Mouse (Mus musculus) limb, embryonic 14.5 days (tissue): ENCODE measurements around the gene Tmem108. TPM values are rescaled to one million over a fixed set of nuclear protein-coding genes. Genes with fewer than 3 reads are reported as not detected.

Experiments
- ATAC-seq: fragments of 200-750 bp; cut with Nextera tagmentation; 2 replicates; pipeline ENCODE4 v1.8.0; 2017; ENCODE audit warnings: low read depth, moderate number of reproducible peaks, moderate TSS enrichment; ENCODE audit not compliant: low FRiP score
- DNase-seq: peaks from one replicate; pipeline ENCODE4 v3.0.0-alpha.2; 2015; ENCODE audit warnings: low spot score
- H3K27ac ChIP-seq: fragments of 300-500 bp; sonication (generic); replicated peaks from 2 replicates; pipeline ENCODE4 v1.5.1; 2014; ENCODE audit warnings: low read depth, mild to moderate bottlenecking, low read length, moderate library complexity, mixed read lengths
- H3K27me3 ChIP-seq: fragments of 300-500 bp; sonication (generic); 2 replicates; pipeline ENCODE4 v1.6.1; 2014; ENCODE audit warnings: low read length, mixed read lengths; ENCODE audit not compliant: control insufficient read depth, insufficient read depth
- H3K36me3 ChIP-seq: fragments of 300-500 bp; sonication (generic); 2 replicates; pipeline ENCODE4 v1.6.1; 2014; ENCODE audit warnings: mild to moderate bottlenecking, low read length, moderate library complexity, mixed read lengths; ENCODE audit not compliant: control insufficient read depth, insufficient read depth
- H3K4me1 ChIP-seq: fragments of 300-500 bp; sonication (generic); 2 replicates; pipeline ENCODE4 v1.6.1; 2014; ENCODE audit warnings: antibody characterized with exemption, low read length, mixed read lengths; ENCODE audit not compliant: control insufficient read depth, insufficient read depth
- H3K4me2 ChIP-seq: fragments of 300-500 bp; sonication (generic); replicated peaks from 2 replicates; pipeline ENCODE4 v1.6.1; 2014; ENCODE audit warnings: low read depth, mild to moderate bottlenecking, low read length, moderate library complexity; ENCODE audit not compliant: severe bottlenecking
- H3K4me3 ChIP-seq: fragments of 300-500 bp; sonication (generic); replicated peaks from 2 replicates; pipeline ENCODE4 v1.5.1; 2014; ENCODE audit warnings: low read length
- H3K9ac ChIP-seq: fragments of 300-500 bp; sonication (generic); 2 replicates; pipeline ENCODE4 v1.6.1; 2014; ENCODE audit warnings: mild to moderate bottlenecking, low read depth, low read length, moderate library complexity; ENCODE audit not compliant: severe bottlenecking
- H3K9me3 ChIP-seq: fragments of 300-500 bp; sonication (generic); 2 replicates; pipeline ENCODE4 v1.6.1; 2016; ENCODE audit warnings: low read length; ENCODE audit not compliant: control insufficient read depth
- POLR2A ChIP-seq: fragments of 200-500 bp; IDR thresholded peaks from 2 replicates; pipeline ENCODE4 v1.8.0; 2012; ENCODE audit warnings: inconsistent platforms, mild to moderate bottlenecking, moderate library complexity, borderline replicate concordance; ENCODE audit not compliant: insufficient read depth, insufficient read length; ENCODE audit errors: extremely low read depth
- WGBS: fragments of 180-500 bp; shearing (Covaris S2); extraction: QIAGEN DNeasy Blood & Tissue Kit; methylation state at CpG from one replicate; pipeline ENCODE4 v1.1.7; 2014; 5-methylcytosine and 5-hydroxymethylcytosine counted together
- polyA plus RNA-seq, 2 experiments: library from polyadenylated mRNA; depleted of rRNA in 1 of 2; stranded (reverse) in 1 of 2; unstranded in 1 of 2; fragments of >200 nt; fragmentation: Nextera tagmentation in 1 of 2; extraction: Ambion mirVana in 1 of 2; gene quantifications; 2 replicates each; pipeline versions ENCODE4 v1.2.1 to v1.2.3; 2012 to 2014

The Tmem108 gene
- polyA plus RNA-seq, 2 experiments: 8.9 to 14.8 TPM

DNA sequence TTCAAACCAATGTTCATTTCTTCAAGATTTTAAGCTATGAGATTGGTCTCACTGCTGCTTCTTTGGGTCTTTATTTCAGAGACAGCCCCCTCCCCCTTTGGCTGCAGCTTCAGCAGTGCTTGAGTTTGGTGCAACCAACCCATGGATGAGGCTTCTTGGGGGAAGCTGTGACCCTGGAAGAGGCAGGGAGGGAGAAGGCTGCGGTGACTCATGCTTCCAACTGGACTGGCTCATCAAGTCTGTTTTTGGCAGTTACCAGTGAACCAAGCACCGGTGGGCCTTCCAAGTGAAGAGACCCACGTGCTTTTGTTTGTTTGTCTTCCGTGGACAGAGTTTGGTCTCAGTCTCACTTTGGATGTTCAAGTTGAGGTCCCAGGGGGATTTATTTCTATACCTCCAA, 215.9 kb downstream of the Tmem108 start:
- Histone ChIP-seq H3K4me2 (no peak overlapping the region), H3K4me3 (no peak overlapping the region), H3K9me3 (no peaks in the 10 kb centered on the region), H3K36me3 (no peaks in the 10 kb centered on the region), H3K4me1 (peaks cover 2% of the 10 kb centered on the region; the same call in 1 of the 2 replicates), H3K27ac (no peak overlapping the region), H3K9ac (no peak overlapping the region), H3K27me3 (no peaks in the 10 kb centered on the region)
- DNase-seq (no peak), ATAC-seq (no peak)
- 91% methylated on average over 4 of the region's 4 CpGs for WGBS
- no peak for TF ChIP-seq POLR2A

GRCm38 (mm10) chr9:103545271-103545670, 216.4 kb downstream of the Tmem108 start:
- Histone ChIP-seq H3K4me1 (peaks cover 2% of the 10 kb centered on the region; the same call in 1 of the 2 replicates), H3K4me3 (no peak overlapping the region), H3K9ac (no peak overlapping the region), H3K36me3 (no peaks in the 10 kb centered on the region), H3K27me3 (no peaks in the 10 kb centered on the region), H3K27ac (no peak overlapping the region), H3K9me3 (no peaks in the 10 kb centered on the region), H3K4me2 (no peak overlapping the region)
- ATAC-seq (no peak), DNase-seq (no peak)
- 32% methylated on average over 4 of the region's 4 CpGs for WGBS
- TF ChIP-seq POLR2A: no peak

DNA sequence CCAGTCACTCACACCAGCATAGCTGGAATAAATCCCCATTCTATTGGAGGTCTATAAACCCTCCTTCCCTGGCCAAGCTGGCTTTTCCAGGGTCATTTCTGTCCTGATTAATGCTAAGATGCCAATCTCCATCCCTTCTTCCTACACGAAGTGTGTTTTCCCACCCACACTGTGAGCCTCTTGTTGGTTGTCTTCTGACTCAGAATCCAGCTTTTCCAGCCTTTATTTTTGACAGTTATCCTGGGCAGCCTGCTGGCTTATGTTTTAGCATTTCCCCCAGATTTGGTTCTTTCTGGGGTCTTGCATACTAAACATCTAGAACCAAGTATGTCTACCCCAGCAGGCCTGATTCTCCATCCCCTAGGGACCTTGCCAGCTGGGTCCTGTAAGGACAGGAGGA, 217.0 kb downstream of the Tmem108 start:
- no peak overlapping the region for H3K27ac ChIP-seq
- DNase-seq (no peak), ATAC-seq (no peak)
- no peaks in the 10 kb centered on the region for H3K9me3 ChIP-seq
- no peak overlapping the region for H3K4me2 ChIP-seq
- H3K4me1 ChIP-seq: peaks cover 2% of the 10 kb centered on the region; the same call in 1 of the 2 replicates
- TF ChIP-seq POLR2A: no peak
- H3K36me3 ChIP-seq: no peaks in the 10 kb centered on the region
- H3K9ac ChIP-seq: no peak overlapping the region
- H3K4me3 ChIP-seq: no peak overlapping the region
- no peaks in the 10 kb centered on the region for H3K27me3 ChIP-seq
- WGBS: 69% methylated on average over 1 of the region's 1 CpGs

DNA sequence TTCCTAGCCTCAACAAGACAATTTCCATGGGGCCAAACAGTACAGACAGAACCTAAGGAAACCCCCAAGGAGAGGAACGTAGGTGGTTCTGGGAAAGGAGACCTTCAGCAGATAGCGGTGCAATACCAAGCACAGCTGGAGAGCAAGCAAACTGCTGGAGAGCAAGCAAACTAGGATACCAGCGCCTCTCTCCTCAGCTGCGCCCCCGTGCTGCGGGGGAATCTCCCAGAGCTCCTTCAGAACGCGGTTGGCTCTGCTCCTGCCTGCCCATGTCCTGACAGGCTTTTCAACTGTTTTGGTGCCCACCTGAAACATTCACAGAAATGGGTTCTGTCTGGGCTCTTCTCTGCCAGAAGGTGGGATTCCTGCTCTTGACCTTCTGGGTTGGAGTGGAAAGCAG, 221.1 kb downstream of the Tmem108 start:
- 83% methylated on average over 8 of the region's 8 CpGs for WGBS
- DNase-seq (no peak), ATAC-seq (no peak)
- no peak for TF ChIP-seq POLR2A
- peaks cover 2% of the 10 kb centered on the region; the same call in 1 of the 2 replicates for H3K4me1 ChIP-seq
- H3K9me3 ChIP-seq: no peaks in the 10 kb centered on the region
- no peaks in the 10 kb centered on the region for H3K36me3 ChIP-seq
- H3K9ac ChIP-seq: no peak overlapping the region
- H3K27ac ChIP-seq: no peak overlapping the region
- no peaks in the 10 kb centered on the region for H3K27me3 ChIP-seq
- no peak overlapping the region for H3K4me3 ChIP-seq
- H3K4me2 ChIP-seq: no peak overlapping the region

GRCm38 (mm10) chr9:103538047-103538816, 223.4 kb downstream of the Tmem108 start:
- no peak overlapping the region for H3K9ac ChIP-seq
- no peak for TF ChIP-seq POLR2A
- no peaks in the 10 kb centered on the region; the same call in 1 of the 2 replicates for H3K4me1 ChIP-seq
- DNase-seq (no peak), ATAC-seq (no peak)
- H3K4me2 ChIP-seq: no peak overlapping the region
- 33% methylated on average over 8 of the region's 8 CpGs for WGBS
- no peak overlapping the region for H3K4me3 ChIP-seq
- no peaks in the 10 kb centered on the region for H3K36me3 ChIP-seq
- no peaks in the 10 kb centered on the region for H3K9me3 ChIP-seq
- H3K27me3 ChIP-seq: no peaks in the 10 kb centered on the region
- H3K27ac ChIP-seq: no peak overlapping the region
